Mouse (Mus musculus) small intestine, adult 2 months (tissue): ENCODE results near the gene Armcx1.

Experiments
- CTCF ChIP-seq: fragments of 200-500 bp; IDR thresholded peaks from 2 replicates; pipeline ENCODE4 v1.5.1; 2012; ENCODE audit warnings: low read depth, mild to moderate bottlenecking, control low read depth, inconsistent platforms, low read length, moderate library complexity, mixed read lengths; ENCODE audit not compliant: insufficient replicate concordance, insufficient read length; ENCODE audit errors: extremely low read depth
- POLR2A ChIP-seq: fragments of 200-500 bp; IDR thresholded peaks from 2 replicates; pipeline ENCODE4 v1.6.1; 2012; ENCODE audit warnings: low read depth, mild to moderate bottlenecking, control low read depth, inconsistent platforms, low read length, moderate library complexity

DNA sequence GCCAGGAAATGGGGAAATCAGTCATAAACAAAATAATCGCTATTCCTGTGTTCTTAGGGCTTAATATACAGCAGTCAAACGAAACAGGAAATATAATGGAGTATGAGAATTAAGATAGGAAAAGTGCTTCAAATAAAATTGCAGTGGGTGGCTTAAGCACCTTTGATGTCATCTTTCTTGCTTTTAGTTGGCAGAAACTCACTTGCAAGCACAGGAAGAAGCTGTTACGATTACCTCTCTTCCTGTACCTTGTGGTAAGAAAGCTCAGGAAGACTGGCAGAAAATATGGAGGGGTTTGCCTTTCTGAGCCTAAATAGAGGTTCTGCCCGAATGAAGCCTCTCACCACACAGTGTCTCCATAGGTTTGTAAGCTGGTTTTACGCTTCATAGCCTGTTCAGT lies 24.1 kb downstream of the Armcx1 start:
- no peak for TF ChIP-seq POLR2A
- no peak for TF ChIP-seq CTCF
